Mouse (Mus musculus): ENCODE results near the gene Samhd1.

The Samhd1 gene

DNA sequence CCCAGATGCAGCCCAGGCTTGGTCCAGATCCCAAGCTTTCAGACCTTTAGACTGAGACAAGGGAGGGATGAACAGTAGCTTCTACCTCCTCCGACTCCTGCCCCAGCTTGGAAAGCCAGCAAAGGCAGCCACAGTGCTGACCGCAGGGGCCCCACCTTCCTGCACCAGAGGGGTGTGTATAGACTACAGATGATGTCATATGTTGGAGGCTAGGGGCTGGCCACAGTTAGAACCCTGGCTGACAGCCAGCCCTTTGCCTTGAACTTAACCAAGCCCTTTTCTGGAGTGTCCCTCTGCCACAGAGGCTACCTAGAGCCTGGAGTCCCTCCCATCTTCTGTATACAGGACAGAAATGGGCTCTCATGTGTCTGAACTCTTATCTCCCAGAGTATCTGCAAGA lies 63.5 kb downstream of the Samhd1 start:
- no peak for DNase-seq (ENCODE audit: low spot score)

DNA sequence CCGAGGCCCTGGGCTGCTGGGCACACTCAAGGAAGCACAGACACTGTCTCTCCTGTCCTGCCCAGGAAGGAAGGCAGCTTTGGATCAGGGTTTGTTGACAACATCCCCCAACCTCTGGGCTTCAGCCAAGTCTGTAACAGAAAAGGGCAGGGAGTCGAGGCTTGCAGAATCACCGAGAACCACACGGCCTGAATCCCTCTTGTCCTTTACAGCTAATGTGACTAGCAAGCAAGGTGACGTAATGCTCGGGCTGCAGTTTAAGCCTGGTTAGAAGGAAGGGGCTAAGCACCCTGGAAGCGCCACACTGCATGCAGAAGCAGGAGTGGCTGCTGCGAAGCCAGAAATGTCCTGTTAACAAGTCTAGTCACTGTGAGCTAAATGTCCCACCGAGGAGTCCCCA lies 64.7 kb downstream of the Samhd1 start:
- DNase-seq (ENCODE audit: low spot score), result no peak

DNA sequence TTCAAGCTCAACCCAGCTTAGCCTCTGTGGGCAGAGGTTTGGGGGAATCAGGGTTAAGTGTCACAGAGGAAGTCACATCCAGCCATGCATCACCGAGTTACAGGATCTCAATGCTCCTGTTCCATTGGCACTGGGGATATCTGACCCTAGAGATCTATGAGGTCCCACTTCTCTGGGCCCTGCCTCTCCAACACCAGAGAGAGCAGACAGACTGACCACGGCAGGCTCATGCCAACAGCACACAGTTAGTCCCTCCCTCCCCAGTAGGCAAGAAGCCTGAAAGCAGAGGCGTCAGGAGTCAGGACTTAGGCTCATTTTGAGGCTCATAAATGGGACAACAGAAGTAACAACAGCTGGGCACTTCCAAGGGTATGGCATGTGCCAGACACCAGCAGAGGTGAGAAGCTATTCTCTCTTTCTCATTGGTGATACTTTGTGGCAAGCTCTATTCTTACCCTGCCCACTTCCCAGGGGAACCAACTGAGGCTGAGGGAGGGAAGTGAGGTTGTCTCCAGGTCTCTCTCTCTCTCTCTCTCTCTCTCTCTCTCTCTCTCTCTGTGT lies 65.2 kb downstream of the Samhd1 start:
- no peak for DNase-seq (ENCODE audit: low spot score)

DNA sequence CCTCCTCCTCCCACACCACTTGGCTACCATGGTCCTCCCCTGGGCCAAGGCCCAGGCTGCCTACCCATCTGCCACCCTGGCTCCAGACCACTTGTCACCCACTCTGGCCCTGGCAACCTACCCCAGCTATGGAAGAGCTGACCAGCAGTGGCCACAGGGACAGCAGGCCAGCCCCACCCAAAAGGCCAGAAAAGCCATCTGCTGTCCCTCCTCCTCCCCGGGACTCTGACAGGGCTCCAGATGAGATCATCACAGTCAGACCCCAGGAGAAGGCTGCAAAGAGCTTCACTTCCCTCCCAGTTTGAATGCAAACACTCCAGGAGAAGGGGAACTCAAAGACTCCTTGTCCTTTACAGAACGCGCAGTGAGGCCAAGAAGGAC lies 65.7 kb downstream of the Samhd1 start:
- no peak for DNase-seq (ENCODE audit: low spot score)

DNA sequence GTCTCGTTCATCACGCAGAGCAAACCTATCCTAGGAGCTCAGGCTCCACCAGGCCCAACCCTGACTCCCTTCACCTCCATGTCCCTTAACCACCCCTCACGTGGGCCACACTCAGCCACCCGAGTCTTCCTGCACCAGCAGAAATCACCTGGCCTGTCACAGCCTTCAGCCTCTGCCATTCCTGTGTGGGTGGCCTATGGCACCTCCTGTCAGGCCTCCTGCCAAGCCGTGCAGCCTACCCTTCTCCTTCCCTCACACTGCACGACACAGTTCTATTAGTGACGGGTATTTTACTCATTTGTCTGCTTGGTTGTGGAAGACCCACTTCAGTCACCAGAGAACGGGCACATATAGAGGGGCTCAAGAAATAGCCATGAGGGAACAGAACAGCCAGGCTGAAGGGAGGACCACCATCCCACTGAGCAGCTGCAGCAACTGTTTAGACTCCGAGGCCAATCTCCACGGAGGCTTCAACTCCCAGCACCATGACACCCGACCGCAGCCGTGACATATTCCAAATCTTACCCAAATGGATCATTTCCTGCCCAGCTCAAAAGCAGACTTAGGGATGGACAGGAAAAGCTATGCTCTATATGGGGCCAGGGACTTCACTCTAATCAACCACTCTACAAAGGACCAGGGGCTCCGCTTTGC lies 66.2 kb downstream of the Samhd1 start:
- no peak for DNase-seq (ENCODE audit: low spot score)

DNA sequence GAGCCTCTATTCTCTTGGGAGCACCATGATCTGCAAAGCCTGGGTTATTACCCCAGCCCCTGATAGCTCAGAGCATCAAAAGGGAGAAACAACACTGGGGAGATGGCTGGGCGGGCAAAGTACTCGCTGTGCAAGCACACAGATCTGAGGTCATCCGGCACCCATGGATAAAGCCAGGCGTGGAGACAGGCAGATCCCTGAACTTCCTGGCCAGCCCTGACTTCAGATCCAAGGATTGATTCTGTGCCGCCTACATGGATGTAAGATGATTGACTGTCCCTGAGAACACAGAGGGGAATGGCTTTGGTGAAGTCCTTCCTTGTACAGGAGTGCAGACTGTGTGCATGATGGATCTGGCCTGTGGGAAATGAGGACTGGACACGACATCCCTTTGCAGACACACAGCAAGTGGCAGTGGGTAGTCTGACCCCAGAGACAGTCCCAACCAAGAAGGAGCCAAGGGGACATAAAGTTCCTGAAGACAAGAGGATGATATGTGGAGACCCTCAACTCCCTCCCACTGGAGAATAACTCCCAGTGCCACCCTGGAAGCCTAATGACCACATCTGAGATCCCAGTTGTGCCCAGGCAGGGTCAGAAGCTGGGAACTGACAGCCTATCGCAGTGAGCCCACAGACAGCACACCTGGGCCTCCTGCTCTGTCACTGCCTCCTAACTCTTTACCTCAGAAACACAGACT lies 68.2 kb downstream of the Samhd1 start:
- no peak for DNase-seq (ENCODE audit: low spot score)

DNA sequence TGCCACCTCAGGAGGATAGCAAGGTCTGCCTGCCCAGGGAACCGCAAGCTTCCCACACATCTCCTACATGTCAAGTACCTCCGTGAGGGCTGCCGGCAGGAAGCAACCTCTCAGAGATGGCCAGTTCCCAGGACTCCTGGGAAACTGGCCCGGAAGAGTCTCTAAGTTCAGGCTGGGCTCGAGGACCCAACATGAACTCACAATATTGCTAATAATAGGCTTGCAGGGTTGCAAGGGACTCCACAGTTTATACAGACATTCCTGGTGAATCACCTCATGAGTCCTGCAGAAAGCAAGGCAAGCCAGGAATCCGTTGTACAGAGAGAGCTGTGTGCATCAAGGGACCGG lies 69.2 kb downstream of the Samhd1 start:
- DNase-seq (ENCODE audit: low spot score), result no peak

DNA sequence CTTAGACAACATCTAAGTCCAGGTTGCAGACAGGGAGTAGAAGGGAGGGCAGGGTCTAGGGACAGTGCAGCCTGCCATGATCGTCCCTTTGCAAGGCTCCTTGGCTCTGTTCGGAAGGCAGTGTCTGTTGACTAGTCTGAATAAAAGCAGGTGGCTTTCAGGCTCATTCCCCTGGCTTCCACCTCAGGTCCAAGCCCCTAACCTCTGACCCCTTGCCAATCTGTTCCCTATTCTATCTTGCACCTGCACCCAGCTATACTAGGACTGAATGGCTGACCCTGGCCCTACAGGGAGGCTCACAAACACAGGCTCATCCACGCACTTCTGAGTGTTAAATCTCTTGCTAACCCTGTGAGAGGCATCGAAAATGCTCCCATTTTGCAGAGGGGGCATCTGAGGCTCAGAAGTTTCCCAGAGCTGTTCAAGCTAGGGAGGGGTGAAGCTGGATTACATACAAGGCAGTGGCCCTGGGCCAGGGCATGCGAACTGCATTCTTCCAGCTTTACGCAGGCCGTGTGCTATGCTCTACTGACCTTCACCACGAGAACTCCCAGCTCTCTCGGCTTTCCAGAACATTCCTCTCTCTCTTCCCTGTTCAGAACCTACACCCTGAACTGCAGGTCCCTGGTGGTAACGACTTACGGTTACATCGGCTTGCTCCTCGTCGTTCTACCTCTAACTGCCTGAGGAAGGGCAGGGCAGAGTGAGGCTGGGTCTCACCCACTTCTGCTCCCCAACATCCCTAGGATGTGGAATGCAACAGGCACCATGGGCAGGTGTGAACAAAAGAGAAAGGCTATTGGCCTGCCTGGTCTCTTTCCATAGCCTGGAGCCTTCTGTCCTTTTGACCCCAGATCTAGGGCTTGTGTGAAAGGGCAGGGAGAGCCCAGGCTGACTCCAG lies 69.8 kb downstream of the Samhd1 start:
- DNase-seq (ENCODE audit: low spot score), result no peak

DNA sequence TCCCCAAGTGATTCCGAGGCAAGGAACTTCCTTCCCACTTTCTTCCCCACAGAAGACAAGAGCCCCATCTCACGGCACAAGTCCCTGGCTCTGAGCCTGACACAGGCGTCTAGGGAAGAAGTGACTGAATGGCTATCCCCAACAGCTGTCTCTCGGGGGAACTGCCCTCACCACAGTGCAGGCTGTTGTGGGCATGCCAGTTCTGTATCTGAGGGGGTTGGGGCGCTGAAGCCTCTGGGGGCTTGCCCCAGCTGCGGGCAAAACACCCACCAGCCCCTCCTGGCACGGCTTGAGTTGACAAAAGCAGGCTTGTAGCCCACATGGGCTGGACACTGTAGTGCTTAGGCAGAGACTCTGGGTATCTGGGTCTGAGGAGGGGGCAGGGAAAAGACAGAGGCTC lies 70.9 kb downstream of the Samhd1 start:
- peak; percentile 75 for DNase-seq (ENCODE audit: low spot score)

DNA sequence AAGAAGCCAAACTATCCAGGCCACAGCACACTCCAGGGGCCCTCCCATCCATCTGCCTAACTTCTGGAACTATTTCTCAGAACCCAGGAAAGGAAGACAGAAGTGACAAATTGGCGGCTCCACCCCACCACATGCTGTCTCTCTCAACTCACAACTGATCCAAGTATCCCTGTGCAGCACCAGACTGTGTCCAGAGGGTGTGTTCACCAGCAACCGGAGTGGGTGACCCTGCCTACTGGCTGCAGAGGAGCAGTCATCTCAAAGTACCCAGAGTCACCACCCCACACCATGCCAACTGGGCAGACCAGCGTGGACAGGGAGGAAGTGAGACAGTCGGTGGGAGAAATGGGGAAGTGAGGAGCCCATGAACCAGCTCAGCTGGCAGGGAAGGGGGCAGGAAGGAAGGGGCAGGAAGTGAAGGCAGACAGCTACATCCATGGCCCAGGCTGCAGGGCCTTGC lies 71.8 kb downstream of the Samhd1 start:
- DNase-seq (ENCODE audit: low spot score), result peak; percentile 70

DNA sequence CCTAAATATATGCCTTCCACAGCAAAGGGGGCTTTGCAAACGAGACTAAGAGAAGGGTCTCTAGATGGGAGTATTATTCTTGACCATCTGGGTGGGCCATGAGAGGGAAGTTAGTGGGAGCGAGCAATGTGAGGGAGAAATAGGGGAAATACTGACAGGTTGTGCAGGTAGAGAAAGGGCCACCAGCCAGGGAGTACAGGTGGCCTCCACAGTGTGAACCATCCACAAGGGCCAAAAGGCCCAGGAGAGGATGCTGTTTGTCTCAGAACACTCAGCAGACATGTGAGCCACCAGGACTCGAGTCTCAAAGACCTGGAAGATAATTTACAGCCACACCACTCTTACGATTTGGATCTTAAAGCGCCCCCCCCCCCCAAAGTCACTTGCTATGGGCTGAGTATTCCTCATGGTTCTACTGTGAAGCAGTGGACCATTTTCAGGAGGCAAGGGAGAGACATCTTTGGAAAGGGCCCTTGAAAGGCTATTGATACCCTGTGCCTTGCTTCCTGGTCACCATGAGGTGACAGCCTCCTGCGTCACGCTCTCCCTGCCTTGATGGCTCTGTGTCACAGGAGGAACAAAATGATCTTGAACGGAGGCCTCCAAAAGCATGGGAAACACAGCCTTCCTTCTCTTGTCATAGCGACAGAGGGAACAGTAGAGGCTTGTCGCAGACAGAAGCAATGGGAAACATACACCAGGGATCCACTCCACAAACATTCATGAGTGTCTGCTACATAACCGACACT lies 74.3 kb downstream of the Samhd1 start:
- DNase-seq (ENCODE audit: low spot score), result no peak

DNA sequence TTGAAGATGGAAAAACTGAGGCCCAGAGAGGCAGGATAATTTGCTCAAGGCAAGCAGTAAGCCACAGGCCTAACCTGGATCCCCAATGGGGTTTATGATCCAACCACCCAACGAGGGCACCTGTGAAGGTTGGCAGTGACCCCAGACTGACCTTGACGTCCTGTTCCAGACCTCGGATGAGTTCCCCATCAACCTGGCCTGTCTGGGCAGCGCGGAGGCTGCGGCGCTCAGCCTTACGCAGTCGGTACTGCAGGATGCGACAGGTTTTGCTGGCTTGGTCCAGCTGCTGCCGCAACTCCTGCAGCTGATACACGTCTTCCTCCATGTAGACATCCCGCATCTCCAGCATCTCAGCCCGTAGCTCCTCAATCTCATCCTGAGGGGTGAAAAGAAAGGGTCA lies 75.0 kb downstream of the Samhd1 start:
- DNase-seq (ENCODE audit: low spot score), result no peak

DNA sequence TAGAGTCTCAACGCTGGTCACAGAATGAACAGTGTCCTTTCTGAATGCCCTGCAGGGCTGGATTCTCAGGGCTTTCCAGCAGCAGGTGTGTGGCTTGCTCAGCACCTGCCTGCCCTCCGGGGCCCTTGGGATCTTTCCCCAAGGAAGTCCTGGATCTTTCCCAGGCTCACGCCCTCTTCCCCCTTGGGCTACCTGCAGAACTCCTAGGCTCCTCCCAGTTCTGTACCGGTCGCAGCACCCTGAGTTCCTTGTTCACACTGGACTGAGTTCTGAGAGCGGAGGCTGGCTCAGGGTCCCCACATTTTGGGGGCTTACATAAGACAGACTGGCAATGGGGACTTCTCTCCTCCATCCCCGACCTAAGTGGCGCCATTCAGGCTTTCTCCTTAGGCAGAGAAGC lies 75.9 kb downstream of the Samhd1 start:
- no peak for DNase-seq (ENCODE audit: low spot score)

DNA sequence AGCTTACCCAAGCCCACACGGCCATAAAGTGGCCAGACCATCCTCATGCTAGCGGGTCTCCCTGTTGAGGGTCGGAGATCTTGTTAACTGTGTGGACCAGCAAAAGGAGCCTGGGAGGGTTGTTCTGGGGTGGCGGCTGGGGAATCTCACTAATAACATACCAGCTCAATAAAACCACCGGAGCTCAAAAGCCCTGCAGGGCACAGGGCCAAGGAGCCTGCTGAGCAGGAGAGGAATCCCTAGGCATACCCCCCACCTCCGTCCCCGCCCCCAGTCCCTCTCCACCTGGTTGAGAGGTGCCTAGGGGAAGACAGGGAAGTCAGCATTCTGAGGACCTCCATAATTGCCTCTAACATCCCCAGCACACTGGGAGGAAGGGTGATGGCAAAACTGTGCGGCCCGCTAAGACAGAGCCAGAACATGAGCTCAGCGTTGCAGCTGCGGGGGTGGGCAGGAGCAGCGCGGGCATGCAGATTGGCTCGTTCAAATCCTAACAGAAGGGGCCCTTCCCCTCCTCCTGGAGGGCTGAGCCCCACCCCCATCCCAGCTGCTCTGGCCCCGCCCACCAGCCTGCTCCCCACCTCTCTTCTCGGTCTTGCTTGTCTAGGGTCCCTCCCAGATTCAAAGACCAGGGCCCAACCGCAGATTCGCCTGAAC lies 76.6 kb downstream of the Samhd1 start:
- peak; percentile 88 for DNase-seq (ENCODE audit: low spot score)

DNA sequence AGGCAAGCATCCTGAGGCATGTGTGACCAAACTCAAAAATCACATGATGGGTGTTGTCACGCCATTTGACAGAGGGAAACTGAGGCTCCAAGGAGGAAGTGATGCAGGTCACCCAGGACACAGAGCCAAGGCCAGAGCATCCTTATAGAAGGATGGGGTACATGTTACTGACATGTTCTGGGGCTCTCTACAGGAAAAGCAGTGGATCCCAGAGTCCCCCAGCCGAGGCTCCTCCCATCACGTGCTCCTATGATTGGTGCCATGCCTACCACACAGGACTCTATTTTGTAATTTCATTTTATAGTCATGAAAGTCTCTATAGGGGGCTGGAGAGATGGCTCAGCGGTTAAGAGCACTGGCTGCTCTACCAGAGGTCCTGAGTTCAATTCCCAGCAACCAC lies 77.3 kb downstream of the Samhd1 start:
- no peak for DNase-seq (ENCODE audit: low spot score)

DNA sequence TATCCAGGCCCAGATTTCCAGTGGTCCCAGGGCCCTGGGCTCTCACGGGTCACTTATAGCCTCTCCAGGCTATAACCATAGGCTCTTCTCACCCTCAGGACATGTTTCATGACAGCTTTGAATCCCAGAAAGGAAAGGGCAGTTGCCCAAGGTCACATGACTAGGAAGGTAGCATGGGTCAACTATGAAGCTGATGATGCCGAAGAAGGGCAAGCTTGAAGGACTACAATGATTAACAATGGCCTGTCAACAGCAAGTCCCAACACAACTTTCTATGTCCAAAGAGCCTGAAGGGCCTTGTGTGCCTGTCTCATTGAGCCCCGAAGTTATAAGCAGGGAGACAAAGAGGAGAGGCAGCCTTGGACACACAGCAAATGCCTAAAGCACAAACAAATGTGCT lies 77.9 kb downstream of the Samhd1 start:
- no peak for DNase-seq (ENCODE audit: low spot score)

DNA sequence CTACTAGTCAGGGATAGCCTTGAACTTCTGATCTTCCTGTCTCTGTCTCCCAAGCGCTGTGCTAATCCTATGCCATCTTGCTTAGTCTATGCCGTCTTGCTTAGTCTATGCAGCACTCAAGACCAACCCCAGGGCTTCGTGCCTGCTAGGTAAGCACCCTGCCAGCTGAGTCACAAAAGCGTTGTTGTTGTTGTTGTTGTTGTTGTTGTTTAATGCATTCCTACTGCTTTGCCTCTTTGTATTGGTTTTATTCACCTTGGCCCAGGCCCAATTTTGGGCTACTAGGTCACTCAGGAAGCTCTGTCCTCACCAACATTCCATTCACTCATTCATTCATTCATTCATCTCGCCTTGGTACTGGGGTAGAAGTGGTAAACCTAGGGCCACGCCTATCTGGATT lies 79.3 kb downstream of the Samhd1 start:
- no peak for DNase-seq (ENCODE audit: low spot score)

DNA sequence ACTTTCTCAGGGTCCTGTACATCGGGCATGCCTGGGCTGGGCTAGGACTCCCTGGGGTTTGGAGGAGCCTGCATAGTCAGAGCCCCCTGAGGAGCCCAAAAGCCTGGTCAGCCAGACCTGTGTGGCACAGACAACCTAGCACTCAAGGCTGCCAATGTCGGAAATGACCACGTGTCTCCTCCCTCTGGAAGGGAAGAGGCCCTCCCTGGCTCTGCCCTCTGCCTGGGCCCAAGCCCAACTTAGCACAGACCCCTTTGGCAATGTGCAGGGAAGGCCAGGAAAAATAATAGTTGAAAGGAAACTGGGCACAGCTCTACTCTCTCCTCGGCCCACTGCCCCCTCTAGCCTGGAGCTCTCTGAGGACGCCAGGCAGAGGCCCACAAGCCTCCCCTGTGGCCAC lies 80.2 kb downstream of the Samhd1 start:
- no peak for DNase-seq (ENCODE audit: low spot score)

DNA sequence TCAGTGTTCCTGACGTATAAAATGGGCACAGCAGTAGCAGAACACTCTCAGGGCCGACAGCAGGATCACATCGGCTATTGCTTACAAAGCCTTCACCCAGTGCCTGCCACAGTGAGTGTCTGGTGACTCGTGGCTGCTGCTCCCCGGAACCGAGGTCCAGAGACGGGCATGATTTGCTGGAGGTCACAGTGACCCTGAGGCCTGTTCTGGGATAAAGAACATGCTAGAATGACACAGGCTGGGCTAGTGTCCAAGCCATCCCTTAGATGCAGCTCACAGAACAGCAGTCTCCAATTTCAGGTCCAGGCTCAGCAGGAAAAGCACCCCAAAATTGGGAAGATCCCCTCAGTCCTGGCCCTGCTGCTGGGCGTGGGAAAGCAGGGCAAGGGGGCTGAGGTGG lies 80.8 kb downstream of the Samhd1 start:
- no peak for DNase-seq (ENCODE audit: low spot score)

DNA sequence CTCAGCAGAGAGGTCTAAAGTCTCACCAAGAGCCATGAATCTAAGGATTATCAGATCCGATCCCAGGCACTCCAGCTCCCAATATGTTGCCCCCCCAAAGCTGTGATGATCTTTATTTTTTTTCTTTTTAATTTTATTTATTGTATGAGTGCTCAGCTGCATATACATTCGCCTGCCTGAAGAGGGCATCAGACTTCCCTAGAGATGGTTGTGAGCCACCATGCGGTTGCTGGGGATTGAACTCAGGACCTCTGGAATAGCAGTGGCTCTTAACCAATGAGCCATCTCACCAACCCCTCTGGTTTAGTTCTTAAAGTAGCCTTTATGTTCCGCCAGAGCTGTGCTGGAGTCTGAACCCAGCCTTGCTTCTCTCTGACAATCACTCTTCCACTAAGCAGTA lies 81.3 kb downstream of the Samhd1 start:
- no peak for DNase-seq (ENCODE audit: low spot score)

DNA sequence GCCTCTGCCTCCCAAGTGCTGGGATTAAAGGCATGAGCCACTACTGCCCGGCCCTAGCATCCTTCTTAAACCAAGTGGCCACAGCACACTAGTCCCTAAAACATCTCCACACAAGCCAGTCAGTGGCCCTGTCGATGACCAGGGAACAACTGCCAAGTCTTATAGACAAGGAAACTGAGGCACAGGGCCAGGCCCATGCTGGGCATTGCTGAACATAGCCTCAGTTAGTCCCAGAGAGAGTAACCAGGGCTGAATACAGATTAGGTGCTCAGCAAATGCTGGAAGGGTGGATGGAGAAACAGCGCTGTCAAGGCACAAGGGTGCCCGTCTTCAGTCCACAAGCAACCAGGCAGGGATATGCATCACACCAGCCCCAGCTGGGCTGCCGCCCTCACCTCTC lies 81.9 kb downstream of the Samhd1 start:
- no peak for DNase-seq (ENCODE audit: low spot score)

DNA sequence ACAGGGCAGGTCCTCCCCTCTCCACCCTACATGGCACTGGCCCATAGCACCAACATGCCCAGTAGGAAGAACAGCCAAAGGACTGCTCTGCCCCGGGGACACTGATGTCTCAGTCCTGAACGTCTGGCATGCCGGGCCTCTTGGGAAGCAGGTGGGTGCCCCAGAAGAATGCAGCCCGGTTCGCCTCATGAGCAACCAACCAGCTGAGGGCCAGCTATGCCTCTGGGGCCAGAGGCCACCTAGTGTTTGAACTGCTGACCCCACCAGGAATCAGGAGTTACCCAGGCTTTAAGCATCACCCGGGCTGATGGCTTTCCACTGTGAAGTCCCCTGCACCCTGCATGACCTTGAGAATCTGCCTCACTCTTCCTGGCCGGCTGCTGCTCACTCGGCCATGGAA lies 82.6 kb downstream of the Samhd1 start:
- no peak for DNase-seq (ENCODE audit: low spot score)
